Mouse (Mus musculus): ENCODE measurements at regions not wholly inside any gene's neighbourhood (a gene's known extent, or its start where the extent isn't known, plus 50 kb on each side); places are given as distances from the start of the nearest gene placed in this dataset.

DNA sequence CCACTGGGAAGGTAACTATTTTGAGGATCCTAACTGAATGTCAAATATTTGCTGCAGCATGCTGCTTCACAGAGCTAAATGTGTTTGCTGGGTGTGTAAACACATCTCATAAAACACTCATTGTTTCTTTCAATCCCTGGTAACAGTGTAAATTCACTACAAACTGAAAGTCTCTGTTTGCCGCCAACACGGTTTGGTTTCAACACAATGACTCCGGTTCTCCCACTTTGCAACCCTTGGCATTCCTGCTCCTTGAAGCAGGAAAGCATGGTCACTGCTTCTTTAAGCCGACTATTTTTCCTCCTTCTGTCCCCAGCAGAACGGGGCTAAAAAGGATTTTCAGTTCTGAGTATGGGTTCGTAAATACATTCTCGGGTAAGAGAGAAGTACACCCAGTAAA, 328.3 kb downstream of the Klf6 start:
- DNase-seq = no peak

DNA sequence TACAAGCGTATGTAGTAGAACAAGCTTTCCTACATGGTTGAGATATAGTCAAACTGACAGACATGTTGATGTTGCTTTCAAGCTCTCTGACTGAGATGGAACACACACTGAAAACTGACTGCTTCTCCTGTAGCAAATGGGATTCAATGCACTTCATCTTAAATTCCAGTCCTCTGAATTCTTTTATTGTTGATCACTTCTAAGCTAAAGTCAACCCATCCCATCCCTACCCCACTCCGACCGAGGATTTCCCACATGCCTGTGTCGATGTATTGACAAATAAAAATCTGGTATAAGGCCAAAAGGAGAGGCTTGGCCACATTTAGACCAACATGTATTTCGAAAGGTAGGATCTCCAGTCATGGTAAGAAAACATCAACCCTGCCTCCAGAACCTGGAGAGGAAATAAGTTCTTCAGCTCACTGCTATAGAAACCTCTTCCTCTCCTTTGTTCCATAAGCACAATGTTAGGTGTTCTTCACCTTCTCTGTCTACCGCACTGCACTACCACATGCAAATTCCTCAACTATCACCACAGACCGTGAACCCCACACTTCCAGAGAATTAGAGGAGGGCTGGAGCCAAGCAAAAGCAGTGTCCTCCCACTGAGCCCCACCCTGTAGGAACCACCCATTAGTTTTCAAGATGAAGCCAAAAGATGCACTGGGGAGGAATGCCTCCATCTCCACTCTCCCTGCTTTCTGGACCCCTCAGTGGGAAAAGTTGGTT, 330.1 kb downstream of the Klf6 start:
- peak; percentile 4 for DNase-seq

DNA sequence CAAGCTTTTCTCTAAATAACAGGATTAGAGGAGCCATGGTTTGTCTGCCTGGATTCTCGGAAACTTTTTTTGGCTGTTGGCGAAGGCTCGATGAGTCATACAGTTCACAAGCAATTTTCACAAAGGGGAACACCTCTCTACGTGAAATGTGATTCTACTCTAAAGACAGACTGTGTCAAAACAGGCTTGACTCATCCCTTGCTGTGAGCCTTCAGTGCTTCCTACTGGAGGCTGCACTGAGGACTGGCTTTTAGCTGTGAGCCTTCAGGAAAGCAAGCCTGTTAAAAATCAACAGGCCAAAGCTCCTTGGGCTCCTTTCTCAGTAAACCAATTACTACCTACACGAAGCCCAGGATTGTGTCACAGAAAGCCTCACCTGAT, 330.6 kb downstream of the Klf6 start:
- no peak for DNase-seq

DNA sequence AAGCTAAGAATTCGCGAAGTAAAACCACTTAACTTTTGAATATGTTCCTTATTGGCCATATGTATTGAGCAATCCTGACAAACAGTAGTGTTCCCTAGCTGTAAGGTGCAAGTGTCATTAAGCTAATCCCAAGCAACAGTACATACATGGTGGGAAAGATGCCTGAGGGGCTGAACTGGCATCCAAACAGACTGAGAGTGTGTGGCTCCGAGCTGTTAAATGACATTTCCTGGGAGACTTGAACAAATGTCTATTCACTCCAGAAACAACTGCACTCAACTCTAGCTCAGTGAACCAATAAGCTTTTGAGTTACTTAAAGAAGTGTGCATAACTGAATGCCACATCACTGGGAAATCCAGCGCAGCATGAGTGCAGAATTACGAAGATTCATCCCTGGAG, 335.4 kb downstream of the Klf6 start:
- DNase-seq = no peak

DNA sequence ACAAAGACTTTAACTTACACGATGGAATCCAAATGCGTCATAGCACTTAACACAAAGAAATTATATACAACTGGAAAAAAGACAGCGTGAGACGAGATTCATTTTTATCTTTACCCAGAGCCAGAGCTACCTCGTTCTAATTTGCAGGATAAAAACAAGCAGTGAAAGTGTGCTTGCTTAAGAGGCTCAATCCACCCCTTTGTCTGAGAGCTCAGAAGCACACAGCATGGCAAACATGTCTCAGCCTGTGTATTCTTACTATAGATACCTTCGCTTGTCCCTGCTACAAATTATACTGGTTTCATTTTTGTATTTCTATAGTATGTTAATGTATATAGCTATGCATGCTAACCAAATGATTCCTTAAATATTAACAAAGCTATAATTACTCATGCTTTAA, 337.8 kb downstream of the Klf6 start:
- DNase-seq = no peak

DNA sequence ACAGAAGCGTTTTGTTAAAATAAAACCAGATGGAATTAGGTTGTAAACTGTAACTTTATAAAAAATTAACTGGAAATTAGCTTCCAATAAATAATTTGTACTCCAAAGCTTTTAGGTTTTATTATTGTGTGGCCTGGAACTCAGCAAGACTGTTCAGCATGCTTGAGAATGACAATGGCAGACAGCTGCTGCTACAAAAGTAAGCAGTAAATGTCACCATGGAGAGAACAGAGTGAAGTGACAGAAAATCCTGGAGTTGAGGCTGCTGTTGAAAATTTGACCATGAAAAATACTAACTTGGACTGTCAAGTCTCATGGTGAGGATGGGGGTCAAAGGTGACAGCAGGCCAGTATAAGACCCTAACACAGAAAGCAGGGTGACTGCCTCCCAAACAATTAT, 340.2 kb downstream of the Klf6 start:
- DNase-seq = no peak

DNA sequence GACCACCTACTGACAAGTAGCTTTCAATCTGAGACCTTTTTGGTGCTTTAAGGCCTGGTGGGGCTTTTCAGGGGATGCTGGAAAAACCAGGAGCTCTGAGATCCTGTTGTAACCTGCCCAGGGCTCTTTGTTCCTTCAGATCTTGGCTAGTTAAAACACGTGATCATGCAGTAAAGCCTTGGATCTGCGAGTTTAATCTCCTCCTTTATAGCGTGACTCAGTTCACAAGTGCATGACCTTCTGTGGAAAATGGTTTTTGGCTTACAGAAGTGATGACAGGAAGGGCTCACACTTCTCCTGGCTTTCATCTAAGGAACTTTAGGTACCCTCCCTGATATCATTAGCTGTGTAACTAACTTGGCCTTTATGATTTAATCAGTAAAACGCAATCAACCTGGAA, 343.1 kb upstream of the Pitrm1 start:
- DNase-seq = no peak

DNA sequence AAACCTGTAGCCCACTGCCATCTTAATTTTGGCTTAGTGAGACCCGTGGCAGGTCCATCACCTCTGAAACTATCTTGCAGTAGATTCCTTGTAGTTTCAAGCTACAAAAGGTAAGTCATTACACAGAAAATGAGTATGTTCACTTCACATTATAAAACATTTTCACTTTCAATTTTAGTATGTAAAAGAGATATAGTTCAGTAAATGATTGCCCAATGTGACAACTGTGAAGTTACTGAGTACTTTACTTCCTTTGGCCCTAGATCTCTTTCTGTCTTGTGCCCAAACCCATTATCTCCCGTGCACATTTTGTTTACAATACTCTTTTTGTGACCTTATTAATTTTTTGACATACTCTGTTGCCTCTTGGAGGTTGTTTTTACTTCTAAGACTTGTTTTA, 335.4 kb upstream of the Pitrm1 start:
- no peak for DNase-seq

DNA sequence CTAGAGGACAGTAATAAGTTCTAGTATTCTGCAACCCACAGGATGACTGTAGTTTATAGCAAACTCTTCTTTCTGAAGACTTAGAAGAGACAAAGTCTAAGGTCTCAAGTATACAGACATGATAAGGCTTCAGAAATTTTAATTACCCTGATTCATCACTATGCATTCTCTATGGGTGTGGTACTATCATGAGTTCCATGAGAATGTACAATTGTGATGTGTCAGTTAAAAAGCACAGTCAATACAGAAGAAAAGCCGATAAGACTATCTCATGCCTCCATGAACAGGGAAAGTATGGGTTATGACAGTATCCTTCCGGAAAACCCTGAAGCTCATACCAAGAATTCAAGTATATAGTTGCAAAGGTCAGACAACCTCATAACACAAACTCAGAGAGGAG, 333.8 kb upstream of the Pitrm1 start:
- no peak for DNase-seq

DNA sequence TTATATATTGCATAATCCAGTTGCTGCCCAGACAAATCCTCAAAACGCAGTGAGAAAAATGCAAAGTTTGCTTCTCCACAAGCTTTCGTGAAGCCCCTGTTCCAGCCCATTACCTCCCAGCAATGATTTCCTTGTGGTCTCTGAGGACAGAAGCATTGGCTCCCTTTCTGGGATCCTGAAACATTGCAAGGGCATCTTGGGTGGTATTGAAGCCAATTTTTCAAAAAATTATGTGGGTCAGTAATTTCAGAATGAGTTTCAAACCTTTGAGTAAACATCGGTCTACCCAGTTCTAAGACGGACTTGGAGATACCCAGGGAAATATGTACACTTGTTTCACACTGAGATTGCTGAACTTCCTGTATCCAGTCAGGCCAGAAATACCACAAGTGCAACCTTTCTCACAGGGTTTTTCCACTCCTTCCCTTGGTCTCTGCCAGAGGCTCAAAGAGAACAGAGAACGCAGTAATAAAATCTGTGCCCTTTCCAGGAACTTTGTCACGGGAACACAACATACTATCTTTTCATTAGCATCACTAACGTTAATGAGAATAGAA, 321.8 kb upstream of the Pitrm1 start:
- DNase-seq = no peak

DNA sequence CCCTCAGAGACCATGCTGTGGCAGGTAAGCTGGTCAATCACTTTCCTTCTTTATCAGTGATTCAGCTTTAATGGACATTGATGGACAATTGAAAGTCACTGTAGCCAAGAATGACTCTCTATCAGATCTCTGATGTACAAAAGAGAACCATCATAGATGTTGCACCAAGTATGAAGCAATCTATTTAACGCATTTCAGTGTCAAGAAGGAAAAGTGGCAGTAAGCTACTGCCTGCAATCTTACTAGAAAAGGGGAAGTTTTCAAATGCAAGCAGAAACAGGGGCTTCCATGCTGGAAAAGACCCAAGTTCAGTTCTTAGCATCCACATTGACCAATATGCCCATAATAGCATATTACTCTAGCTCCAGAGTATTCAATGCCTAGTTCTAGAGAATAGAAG, 319.7 kb upstream of the Pitrm1 start:
- DNase-seq = no peak

DNA sequence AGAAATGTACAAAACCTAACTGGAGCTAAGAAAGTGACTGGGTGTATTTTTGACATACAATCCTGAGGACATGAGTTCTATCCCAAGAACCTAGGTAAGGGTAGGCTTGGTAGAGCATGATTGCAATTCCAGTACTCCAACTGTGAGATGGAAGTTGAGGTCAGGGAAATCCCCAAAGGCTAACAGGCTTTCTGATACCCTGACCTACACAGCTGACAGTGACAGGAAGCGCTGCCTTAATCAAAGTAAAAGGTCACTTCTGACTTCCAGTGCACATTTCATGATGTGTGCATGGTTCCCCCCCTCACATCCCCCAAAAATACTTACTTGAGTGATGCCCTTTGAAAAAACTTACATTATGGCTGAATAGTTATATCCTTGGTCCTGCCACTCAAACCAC, 312.6 kb upstream of the Pitrm1 start:
- no peak for DNase-seq

DNA sequence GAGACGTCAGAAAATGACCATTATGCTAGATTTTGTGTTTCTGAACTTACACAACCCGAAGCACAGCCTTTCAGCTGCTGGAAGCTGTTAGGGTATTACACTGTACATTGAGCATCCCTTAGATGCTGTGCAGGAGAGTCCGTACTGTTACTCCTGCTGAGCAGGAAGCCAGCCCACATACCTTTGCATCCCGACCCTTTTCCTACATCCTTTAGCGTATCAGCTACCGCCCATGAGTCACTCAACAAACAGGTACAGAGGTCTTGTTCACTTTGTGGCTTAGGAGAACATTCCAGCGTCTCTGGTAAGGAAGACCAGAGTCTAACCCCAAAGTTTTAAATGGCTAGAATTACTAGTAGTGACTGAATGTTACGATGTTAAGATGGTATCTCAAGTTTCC, 311.4 kb upstream of the Pitrm1 start:
- DNase-seq = no peak

DNA sequence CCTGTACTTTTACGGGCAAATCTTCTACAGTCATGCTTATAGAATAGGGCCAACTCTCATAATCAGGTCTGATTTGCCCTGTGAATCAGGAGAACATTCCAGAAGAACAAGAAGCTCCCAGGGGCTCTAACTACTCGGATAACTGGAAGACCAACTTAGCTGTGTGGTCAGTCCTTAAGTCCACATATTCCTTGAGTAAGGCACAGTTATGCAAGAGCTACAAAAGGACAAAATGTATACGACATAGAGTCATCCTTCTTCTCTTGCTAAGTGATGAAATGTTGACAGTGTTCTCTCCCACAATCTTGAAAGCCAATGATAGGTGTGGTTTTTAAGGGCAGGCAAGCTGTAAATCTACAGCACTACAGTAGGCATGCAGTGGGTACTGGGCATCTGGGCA, 310.7 kb upstream of the Pitrm1 start:
- no peak for DNase-seq

DNA sequence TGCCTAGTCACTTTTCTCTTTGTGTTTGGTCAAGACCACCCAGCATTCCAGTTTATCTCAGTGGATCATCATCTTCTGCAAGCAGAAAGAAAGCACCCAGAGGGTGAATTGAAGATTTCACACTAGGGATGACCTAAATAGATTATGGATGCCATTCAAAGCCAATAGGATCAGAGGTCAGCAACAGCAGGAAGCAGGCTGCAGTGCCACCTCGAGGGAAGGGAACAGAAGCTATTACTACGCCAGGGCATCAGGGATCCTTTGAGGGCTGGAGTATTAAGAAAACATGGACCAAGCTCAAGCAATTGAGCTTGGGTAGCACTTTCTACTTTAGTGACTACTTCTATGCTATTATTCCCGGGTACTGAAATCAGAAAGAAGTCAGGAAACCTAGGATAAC, 307.1 kb upstream of the Pitrm1 start:
- DNase-seq = no peak

DNA sequence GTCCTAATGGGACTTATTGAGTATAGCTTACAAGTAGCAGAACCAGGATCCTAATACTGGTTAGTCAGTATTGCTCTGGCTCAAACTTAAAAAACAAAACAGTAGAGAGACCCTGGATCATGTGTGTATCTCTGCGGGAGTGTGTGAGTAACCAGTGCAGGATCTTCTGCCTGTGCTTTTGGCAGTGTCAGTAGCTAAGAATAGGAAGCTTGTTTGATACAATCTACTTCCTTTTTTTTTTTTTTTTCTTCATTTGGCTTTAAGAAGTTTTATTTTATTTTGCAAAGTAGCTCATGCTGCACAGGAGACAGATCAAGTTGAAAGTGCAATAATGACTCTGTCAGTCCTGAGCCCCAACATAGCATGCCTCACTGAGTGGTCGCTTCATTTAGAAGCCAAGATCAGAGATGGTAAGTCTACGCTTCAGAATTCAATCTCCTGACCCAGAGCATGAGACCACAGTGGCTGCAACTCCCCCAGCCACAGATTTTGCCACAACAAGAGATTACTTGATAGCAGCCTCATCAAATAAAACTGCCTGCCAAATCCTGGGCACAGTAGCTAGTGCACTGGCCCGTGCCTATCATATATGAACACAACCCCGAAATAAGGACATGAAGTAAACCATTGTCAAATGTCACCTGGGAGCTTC, 306.4 kb upstream of the Pitrm1 start:
- no peak for DNase-seq

DNA sequence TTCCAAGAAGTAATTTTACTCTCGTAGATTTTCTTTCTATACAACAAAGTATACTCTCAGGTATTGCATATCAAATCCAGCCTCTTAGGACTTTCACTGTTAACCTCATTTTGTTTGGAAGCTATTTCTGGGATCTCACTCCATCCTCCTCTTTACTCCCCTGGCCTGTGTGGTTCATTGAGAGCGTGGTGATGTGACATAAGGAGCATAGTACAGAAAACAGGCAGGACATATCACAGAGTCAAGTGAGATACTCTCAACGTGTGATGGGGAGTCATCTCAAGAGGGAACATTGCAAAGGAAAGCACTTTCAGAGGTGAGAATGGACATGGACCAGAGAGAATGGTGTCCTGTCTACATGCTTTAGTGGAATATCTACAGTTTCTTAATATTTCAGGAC, 297.8 kb upstream of the Pitrm1 start:
- DNase-seq = no peak

DNA sequence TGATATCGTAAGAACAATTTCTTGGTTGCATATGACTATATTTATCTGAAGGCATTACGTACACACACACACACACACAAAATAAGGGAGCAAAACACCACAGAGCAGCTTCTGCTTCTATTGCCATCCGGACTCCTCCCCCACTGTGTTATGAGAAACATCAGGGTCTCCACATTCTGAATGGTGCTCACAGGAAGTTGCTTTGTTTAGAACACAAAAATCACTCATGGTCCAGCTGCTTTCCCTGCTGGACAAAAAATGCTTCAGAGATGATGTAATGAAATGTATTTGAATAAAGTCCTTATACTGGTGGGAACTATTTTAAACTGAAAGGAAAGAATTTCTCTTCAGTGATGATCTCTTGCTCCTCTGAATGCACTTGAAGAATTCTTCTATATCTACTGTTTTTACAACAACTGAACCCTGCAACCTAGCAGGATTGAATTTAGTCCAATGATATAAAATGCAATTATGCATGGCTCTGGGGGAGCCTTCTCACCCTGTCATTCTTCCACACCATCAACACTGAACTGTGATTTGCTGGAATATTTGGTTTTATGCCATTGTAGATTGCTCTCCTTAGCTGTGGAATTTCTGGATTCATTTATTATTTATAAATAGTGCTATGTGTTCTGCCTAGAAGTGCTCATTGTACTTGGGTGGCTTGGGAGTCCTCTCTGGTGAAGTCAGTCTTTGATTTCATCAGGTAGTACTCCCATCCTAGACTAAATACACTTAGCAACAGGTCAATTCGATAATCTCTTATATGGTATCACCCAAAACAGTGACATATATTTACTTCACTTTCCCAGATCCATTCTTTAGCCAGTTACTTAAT, 296.7 kb upstream of the Pitrm1 start:
- DNase-seq = peak; percentile 38

DNA sequence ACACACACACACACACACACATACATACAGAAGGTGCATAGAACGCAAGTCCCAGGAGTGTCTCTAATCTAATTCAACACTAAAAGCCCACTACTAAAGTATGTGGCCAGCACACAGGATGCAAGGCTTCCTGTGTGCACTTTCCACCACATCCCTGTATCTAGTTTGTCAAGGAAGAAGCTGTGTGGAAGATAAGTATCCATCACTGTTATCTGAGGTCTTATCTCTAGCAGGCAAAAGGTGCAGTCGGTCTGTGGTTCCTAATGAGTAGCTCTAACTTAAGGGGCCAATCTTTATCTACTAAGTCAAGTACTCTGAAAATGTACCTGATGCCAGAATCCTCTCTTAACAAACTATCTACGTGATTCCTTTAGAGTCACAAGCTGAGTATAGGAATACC, 295.8 kb upstream of the Pitrm1 start:
- DNase-seq = no peak

DNA sequence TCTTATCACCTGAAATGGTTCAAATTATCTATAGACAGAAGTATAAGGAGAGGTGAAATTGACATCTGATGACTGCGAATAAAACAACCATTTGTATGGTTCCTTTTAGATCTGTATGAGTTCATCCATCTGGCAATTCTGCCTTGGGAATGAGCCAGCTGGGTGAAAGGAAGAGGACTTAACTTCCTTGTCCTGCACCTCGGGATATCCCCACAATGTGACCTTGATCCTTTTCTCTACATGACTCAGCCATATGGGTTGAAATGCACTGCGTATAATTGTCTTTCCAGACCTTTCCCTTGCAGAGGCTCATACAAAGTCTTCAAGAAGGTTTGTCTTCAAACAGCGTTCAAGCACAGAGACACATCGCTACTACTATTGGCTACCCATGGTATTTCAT, 292.6 kb upstream of the Pitrm1 start:
- peak; percentile 10 for DNase-seq

DNA sequence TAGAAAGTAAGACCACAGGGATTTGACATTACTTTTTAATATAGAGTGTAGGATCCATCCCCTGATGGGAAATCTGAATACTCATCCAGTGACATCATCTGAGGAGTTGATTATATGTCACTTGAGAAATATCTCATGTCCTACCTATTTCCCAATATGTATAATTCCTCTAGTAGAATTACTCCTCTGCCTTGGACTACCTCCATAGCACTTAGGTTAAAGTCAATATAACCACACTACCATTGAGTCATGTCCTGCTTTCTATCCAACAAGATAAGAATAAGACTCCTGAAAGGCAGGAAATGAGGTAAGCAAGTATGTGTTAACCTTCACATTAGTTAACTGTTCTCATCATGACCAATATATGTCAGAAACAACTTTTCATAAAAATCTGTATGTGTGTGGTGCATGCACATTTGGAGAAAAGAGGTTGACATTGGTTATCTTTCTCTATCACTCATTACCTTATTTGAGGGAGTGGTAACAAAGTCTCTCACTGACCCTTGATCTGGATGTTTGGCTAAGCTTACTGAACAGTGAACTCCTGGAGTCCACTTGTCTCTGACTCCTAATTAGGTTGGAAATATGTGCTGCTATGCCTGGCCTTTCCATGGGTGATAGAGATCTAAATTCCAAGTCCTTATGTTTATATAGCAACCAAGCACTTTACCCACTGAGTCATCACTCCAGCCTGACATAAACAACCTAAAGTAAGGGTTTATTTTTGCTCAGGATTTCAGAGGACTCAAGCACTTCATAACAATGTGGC, 292.0 kb upstream of the Pitrm1 start:
- DNase-seq = no peak

DNA sequence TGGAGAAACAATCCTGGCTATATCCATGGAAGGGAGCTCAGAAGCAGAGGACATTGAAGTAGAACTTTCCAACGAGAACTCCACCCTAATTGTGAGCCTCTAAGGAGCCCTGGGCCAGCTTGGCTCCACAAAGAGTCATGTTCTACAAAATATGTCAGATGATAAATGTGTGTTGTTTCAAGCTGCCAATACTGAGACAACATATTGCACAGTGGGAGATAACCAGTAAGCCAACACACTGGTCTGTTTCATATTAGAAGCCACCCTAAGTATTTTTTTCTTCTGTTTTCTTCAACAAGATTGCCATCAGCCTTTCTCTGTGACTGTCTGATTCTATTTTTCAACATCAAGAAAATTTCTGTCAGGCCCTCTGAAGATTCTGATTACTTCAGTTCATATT, 289.5 kb upstream of the Pitrm1 start:
- DNase-seq = no peak
